Mouse (Mus musculus) adrenal gland, postnatal 36 days (tissue): Measurements from ENCODE around the gene Rwdd2b. TPM values are rescaled to one million over a fixed set of nuclear protein-coding genes. Genes with fewer than 3 reads are reported as not detected.
A peak's percentile ranks its signal among the peaks of the same experiment; 100 is the strongest.

ENCODE experiments used
- DNase-seq, 2 experiments: peaks; one replicate each; pipeline ENCODE4 v3.0.0; 2021; ENCODE audit warnings: mixed read lengths in 1 of 2
- total RNA-seq, 2 experiments: library from RNA; stranded (reverse); gene quantifications; 2 replicates each; pipeline ENCODE4 v1.2.3; 2021

Gene Rwdd2b
- total RNA-seq, 2 experiments from 2014 or later = 6.0 to 7.9 TPM

DNA sequence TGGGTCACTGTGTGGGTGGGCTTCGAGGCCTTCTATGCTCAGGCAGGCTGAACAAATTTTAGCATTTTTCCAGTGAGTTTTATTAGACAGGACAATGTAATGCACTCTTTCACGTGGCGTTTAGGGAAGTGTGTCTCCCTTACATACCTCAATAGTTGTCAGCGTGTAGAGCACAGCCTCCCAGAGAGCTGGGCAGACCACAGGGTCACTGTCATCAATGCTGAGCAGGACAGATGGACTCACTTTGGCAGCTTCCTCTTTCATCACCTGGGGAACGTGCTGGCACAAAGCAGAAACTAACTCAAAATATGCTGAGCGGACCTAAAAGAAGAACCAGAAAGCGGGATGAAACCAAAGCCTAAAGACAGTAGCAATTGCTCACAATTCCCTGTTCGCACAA is 19.7 kb downstream of the Rwdd2b start:
- DNase-seq = no peak

DNA sequence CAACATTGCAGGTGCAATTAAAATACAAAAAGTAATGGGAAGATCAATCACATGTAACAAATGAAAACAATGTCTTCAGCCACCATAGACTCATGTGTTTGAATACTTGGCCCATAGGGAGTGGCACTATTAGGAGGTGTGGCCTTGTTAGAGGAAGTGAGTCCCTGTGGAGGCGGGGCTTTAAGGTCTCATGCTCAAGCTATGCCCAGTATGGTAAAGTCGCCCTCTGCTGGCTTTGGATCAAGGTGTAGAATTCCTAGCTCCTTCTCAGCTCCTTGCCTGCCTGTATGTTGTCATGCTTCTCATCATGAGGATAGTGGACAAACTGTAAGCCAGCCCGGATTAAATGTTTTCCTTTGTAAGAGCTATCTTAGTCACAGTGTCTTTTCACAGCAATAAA is 35.4 kb downstream of the Rwdd2b start:
- peak; percentile 10 to 33 for DNase-seq

DNA sequence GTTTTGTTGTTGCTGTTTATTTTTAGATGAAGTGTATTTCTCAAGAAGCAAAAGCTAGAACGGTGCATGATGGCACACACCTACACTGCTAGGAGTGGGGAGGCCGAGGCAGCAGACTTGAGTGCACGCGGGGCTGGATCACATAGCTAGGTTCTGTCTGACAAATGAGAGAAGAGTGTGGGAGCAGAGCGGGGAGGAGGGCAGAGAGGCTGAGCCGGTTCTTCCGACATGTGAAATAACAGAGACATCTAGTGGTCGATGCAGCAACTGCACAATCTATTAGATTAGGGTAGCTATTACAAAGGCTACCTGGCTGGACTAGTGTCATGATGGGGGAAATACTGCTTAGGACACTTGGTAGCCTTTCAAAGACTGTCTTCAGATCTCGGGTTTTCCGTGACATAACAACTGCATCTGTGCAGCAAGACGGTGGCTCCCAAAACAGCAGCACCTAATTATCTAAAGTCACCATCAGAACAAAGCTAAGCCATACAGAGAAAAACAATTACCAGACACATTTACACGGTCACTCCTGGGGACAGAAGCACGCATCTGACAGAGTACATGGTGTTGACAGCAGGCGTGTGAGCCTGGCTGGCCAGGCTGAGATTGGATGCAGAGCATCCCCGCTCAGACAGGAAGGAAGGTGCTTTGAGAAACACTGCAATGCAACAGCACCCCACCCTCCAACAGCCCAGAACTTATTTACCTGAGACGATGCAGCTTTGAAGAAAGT is 46.4 kb downstream of the Rwdd2b start:
- peak; percentile 51 to 72 for DNase-seq

GRCm38 (mm10) chr16:87387444-87387977 is 52.9 kb downstream of the Rwdd2b start:
- DNase-seq = peak; percentile 47 to 49

- no peak for DNase-seq
These were observed 56.0 kb downstream of the Rwdd2b start for GRCm38 (mm10) chr16:87384366-87384765.

Other genes with a start within 250 kb of the Rwdd2b start
- gene N6amt1, start 86.4 kb downstream of the Rwdd2b start, total RNA-seq = 10 to 100 TPM; 16.7 to 26.1 TPM
- gene Ltn1, start 8.0 kb downstream of the Rwdd2b start, total RNA-seq = 10 to 100 TPM; 35.8 to 36.8 TPM
- gene Usp16, start 14.1 kb upstream of the Rwdd2b start, total RNA-seq = 10 to 100 TPM; 78.0 to 78.3 TPM
- gene Cct8, start 55.3 kb upstream of the Rwdd2b start, total RNA-seq = 100 to 1,000 TPM; 202 to 252 TPM
- 1 to 10 TPM in 1 of 2 experiments, under 1 TPM in 1; 0.72 to 1.0 TPM for gene Map3k7cl, start 112.8 kb upstream of the Rwdd2b start, total RNA-seq